Mouse (Mus musculus) Patski (cell line): ENCODE results near the gene Faap20. TPM values are rescaled to one million over a fixed set of nuclear protein-coding genes. Genes with fewer than 3 reads are reported as not detected.

Experiments
- ATAC-seq: fragments of 100-300 bp; one replicate; pipeline ENCODE4 v1.8.0; 2021
- CTCF ChIA-PET: fragments of 350-600 bp; sonication (Branson Sonifier 250); formaldehyde crosslinking; loops from one replicate; lab custom pipeline; 2022; ENCODE audit warnings: inconsistent platforms; lab: Charles Lee
- POLR2A ChIA-PET: fragments of 350-600 bp; sonication (Branson Sonifier 250); formaldehyde crosslinking; loops from one replicate; lab custom pipeline; 2022; ENCODE audit warnings: antibody characterized with exemption, inconsistent platforms; lab: Charles Lee
- DNase-seq: peaks from one replicate; pipeline ENCODE4 v3.0.0-alpha.2; 2011; ENCODE audit warnings: low read depth, low spot score
- H3K27me3 ChIP-seq: fragments of 371-371 bp; one replicate; pipeline ENCODE4 v1.5.1; 2021
- CTCF ChIP-seq: fragments of 100-300 bp; IDR thresholded peaks from one replicate; pipeline ENCODE4 v1.5.1; 2021
- in situ Hi-C: fragments of 300-500 bp; cut with MboI; formaldehyde crosslinking; loops from 3 replicates; pipeline ENCODE4 v1.11.1; 2018; ENCODE audit warnings: low pct_unique_long_range_greater_than_20kb, mixed read lengths
- polyA plus RNA-seq: library from polyadenylated mRNA; unstranded; gene quantifications from one replicate; pipeline ENCODE4 v1.2.3, GENCODE M21; 2021

The Faap20 gene
- polyA plus RNA-seq, 1 experiment from 2014 or later, result 25.5 TPM

- POLR2A ChIA-PET, result no interaction called here
- DNase-seq, result no peak
- ATAC-seq, result no peak
Observed at GRCm38 (mm10) chr4:155267047-155267543, 17.5 kb downstream of the Faap20 start.

GRCm38 (mm10) chr4:155267639-155268175 is 18.1 kb downstream of the Faap20 start:
- ATAC-seq (no peak), DNase-seq (no peak)
- POLR2A ChIA-PET, result no interaction called here
- no peak for TF ChIP-seq CTCF
- CTCF ChIA-PET, result interaction anchor here (0.9 to 1.4 kb wide), 2 partner anchors 41 to 44 kb away, joined by 3 to 4 read pairs; no protein-coding TSS in a partner anchor
- in situ Hi-C loops, result loop anchor here (5.0 kb wide), 1 partner anchor 40 kb away; no protein-coding TSS in a partner anchor
- H3K27me3 ChIP-seq, result no peaks in the 10 kb centered on the region

More at GRCm38 (mm10) chr4:155267047-155267543, 17.5 kb downstream of the Faap20 start:
- no peaks in the 10 kb centered on the region for H3K27me3 ChIP-seq
- TF ChIP-seq CTCF, result no peak
- CTCF ChIA-PET, result interaction anchor here (0.8 to 1.4 kb wide), 3 partner anchors 11 to 173 kb away, joined by 3 to 4 read pairs (median 3); no protein-coding TSS in a partner anchor
- in situ Hi-C loops, result loop anchor here (5.0 kb wide), 1 partner anchor 40 kb away; no protein-coding TSS in a partner anchor

- POLR2A ChIA-PET, result no interaction called here
- in situ Hi-C loops, result loop anchor here (5.0 kb wide), 1 partner anchor 39 kb away; no protein-coding TSS in a partner anchor
- ATAC-seq (no peak), DNase-seq (no peak)
- CTCF ChIA-PET, result interaction anchor here (0.9 to 1.4 kb wide), 2 partner anchors 41 to 43 kb away, joined by 3 to 4 read pairs; no protein-coding TSS in a partner anchor
- TF ChIP-seq CTCF, result no peak
- no peaks in the 10 kb centered on the region for H3K27me3 ChIP-seq
Observed at GRCm38 (mm10) chr4:155268382-155268781, 18.8 kb downstream of the Faap20 start.

GRCm38 (mm10) chr4:155274451-155274850 is 24.8 kb downstream of the Faap20 start:
- H3K27me3 ChIP-seq, result no peaks in the 10 kb centered on the region
- ChIA-PET CTCF (no interaction called here), POLR2A (no interaction called here)
- TF ChIP-seq CTCF, result no peak
- DNase-seq, result no peak
- ATAC-seq, result no peak
- in situ Hi-C loops, result no loop called here

GRCm38 (mm10) chr4:155274851-155275250 is 25.2 kb downstream of the Faap20 start:
- CTCF ChIA-PET, result no interaction called here
- DNase-seq (no peak), ATAC-seq (no peak)
- no peaks in the 10 kb centered on the region for H3K27me3 ChIP-seq
- POLR2A ChIA-PET, result no interaction called here
- in situ Hi-C loops, result no loop called here
- no peak for TF ChIP-seq CTCF

GRCm38 (mm10) chr4:155277963-155278362 is 28.4 kb downstream of the Faap20 start:
- no peak for TF ChIP-seq CTCF
- CTCF ChIA-PET, result no interaction called here
- no peak for ATAC-seq
- DNase-seq, result no peak
- H3K27me3 ChIP-seq, result no peaks in the 10 kb centered on the region
- POLR2A ChIA-PET, result no interaction called here
- in situ Hi-C loops, result no loop called here

- no peak for TF ChIP-seq CTCF
- ChIA-PET POLR2A (no interaction called here), CTCF (no interaction called here)
- ATAC-seq, result no peak
- DNase-seq, result no peak
- in situ Hi-C loops, result no loop called here
- no peaks in the 10 kb centered on the region for H3K27me3 ChIP-seq
Observed at GRCm38 (mm10) chr4:155279054-155279453, 29.5 kb downstream of the Faap20 start.

GRCm38 (mm10) chr4:155279926-155280767 is 30.5 kb downstream of the Faap20 start:
- in situ Hi-C loops, result no loop called here
- POLR2A ChIA-PET, result no interaction called here
- DNase-seq (no peak), ATAC-seq (no peak)
- CTCF ChIA-PET, result no interaction called here
- no peak for TF ChIP-seq CTCF
- no peaks in the 10 kb centered on the region for H3K27me3 ChIP-seq

GRCm38 (mm10) chr4:155280768-155281121 is 31.1 kb downstream of the Faap20 start:
- in situ Hi-C loops, result no loop called here
- ChIA-PET CTCF (no interaction called here), POLR2A (no interaction called here)
- ATAC-seq, result no peak
- H3K27me3 ChIP-seq, result no peaks in the 10 kb centered on the region
- no peak for TF ChIP-seq CTCF
- no peak for DNase-seq

GRCm38 (mm10) chr4:155281227-155281626 is 31.6 kb downstream of the Faap20 start:
- no peak for DNase-seq
- POLR2A ChIA-PET, result interaction anchor here (1.6 kb wide), 1 partner anchor 8 kb away, joined by 3 read pairs; no protein-coding TSS in a partner anchor
- no peaks in the 10 kb centered on the region for H3K27me3 ChIP-seq
- no peak for ATAC-seq
- CTCF ChIA-PET, result no interaction called here
- TF ChIP-seq CTCF, result no peak
- in situ Hi-C loops, result no loop called here

- POLR2A ChIA-PET, result interaction anchor here (1.6 kb wide), 1 partner anchor 9 kb away, joined by 3 read pairs; no protein-coding TSS in a partner anchor
- TF ChIP-seq CTCF, result no peak
- no peaks in the 10 kb centered on the region for H3K27me3 ChIP-seq
- no peak for ATAC-seq
- CTCF ChIA-PET, result no interaction called here
- no peak for DNase-seq
- in situ Hi-C loops, result no loop called here
Observed at GRCm38 (mm10) chr4:155281652-155282051, 32.0 kb downstream of the Faap20 start.
